Mouse (Mus musculus) megakaryocyte, embryonic 14.5 days (primary cell): ENCODE data around the gene Ythdf2.

Experiments
- FLI1 ChIP-seq: IDR thresholded peaks from 2 replicates; pipeline ENCODE4 v1.6.1; 2012; ENCODE audit warnings: low read length, inconsistent platforms, mixed read lengths
- GATA1 ChIP-seq: IDR thresholded peaks from 3 replicates; pipeline ENCODE4 v1.6.1; 2012; ENCODE audit warnings: mixed read lengths, low read length, inconsistent platforms, borderline replicate concordance

DNA sequence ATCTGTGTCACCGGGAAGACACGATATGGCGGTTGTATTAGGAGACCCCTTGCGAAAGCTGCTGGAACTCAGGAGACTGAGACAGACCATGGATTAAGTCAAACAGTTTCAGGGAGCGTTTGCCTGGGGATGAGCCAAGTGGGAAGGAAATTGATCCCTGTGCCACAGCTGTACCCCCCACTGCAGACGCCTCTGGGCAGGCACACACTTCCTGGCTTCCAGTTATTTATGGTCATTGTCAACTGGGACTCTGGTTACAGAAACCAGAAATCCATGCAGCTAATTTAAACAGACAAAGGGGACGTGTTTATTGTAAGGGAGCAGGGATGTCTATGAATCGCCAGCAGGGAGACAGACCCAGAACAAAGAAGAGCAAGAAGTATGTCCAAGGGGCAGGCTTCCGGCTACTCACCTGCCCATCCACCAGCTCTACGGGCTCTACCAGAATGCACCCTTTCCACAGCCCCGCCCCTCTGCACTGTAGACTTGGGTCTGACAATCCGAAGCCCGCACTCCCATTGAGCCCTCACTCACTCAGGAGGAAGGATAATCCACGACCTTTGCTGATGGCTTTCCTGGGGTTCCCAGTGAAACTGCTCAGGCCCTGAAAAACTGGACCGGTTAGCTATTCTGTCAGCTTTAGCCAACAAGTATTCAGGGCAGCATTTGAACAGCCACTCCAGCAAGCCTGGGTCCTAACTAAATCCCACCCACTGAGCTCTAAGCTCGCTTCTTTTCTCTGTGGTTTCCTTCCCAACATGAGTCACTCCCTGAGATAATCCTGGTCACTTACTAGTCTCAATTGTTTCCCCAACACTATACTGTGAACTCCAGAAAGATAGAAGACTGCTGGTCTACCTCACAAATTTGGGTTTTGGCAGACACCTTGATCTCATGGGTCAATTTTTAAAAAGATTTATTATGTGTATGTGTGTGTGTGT lies 45.5 kb downstream of the Ythdf2 start:
- no peak for TF ChIP-seq GATA1
- no peak for TF ChIP-seq FLI1
